In the genomic region with DNA sequence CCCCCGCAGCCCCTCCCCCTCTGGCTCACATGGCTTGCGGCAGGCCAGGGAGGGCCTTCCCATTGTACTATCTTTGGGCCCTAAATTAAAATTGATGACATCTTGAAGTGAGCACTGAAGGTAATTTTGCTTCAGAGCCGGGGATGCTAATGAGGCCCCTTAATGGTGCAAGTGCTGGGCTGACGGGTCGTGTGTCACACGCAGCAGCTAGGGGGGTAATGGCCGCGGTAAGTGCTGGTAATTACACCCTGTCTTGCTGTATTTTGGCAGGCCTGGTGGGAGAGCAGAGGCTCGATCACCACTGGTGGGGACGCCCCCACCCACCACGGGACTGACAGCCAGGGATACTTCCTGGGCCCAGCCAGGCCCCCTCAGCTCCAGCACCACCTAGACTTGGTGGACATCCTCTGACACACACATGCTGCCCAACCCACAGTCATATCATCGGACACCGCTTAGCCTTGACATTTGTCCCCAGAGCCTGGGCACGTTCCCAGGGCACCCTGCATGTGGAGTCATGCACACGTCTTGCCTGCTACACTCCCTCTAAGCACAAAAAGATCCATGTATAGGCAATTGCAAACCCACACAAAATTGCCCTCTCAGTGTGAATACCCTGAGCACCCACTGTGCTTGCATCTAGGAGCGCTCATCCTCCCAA, we compare ENCODE assay signal across 10 mouse cellular contexts. TPM values are rescaled to one million over a fixed set of nuclear protein-coding genes. Genes with fewer than 3 reads are reported as not detected.
DNase-seq lines count a peak whose midpoint lies in the region; ATAC-seq lines count a peak whose summit lies in the region.
"Had no signal": no experiment of that assay in that cellular context is flagged by ENCODE, and none has a peak within 500 bp of the region (broad histone marks: within the 10 kb centered on the region; RNA-seq: fewer than 3 reads in every experiment).

No protein-coding gene starts in this region.

- no peaks in the 10 kb centered on the region for H3K36me3 ChIP-seq in heart, embryonic 15.5 days
- no peaks in the 10 kb centered on the region for H3K36me3 ChIP-seq in embryonic facial prominence, embryonic 14.5 days (ENCODE audit: control insufficient read depth, insufficient read depth, low read length)
- H3K36me3 ChIP-seq in hindbrain, embryonic 16.5 days (ENCODE audit: control insufficient read depth, insufficient read depth, low read length), result no peaks in the 10 kb centered on the region
- H3K36me3 ChIP-seq: embryonic facial prominence, embryonic 15.5 days had no signal

- peaks cover 35% of the 10 kb centered on the region for H3K4me1 ChIP-seq in heart, embryonic 15.5 days (replicated peaks)
- no peaks in the 10 kb centered on the region for H3K4me1 ChIP-seq in embryonic facial prominence, embryonic 14.5 days (ENCODE audit: control insufficient read depth, insufficient read depth, low read length)
- H3K4me1 ChIP-seq in hindbrain, embryonic 16.5 days (ENCODE audit: control insufficient read depth, insufficient read depth, low read depth, low read length), result peaks cover 6% of the 10 kb centered on the region; the same call in 1 of the 2 replicates

- ATAC-seq in heart, embryonic 15.5 days (replicated peaks; ENCODE audit: insufficient number of reproducible peaks, insufficient read depth, low FRiP score, low read depth), result no peak
- no peak for ATAC-seq in embryonic facial prominence, embryonic 14.5 days (ENCODE audit: low read depth)
- ATAC-seq in hindbrain, embryonic 16.5 days, result peak; percentile 25; the same call in 1 of the 2 replicates
- no peak for ATAC-seq in erythroblast, adult 5-6 weeks (replicated peaks; ENCODE audit: low FRiP score, poor library complexity, severe bottlenecking)
- ATAC-seq in CD4-positive, CD25-positive, alpha-beta regulatory T cell, adult 4 months, result no peak

- no peaks in the 10 kb centered on the region for H3K9me3 ChIP-seq in heart, embryonic 15.5 days (replicated peaks)
- H3K9me3 ChIP-seq in embryonic facial prominence, embryonic 14.5 days (ENCODE audit: control insufficient read depth, low read length), result no peaks in the 10 kb centered on the region
- H3K9me3 ChIP-seq in hindbrain, embryonic 16.5 days (ENCODE audit: control insufficient read depth, low read length), result no peaks in the 10 kb centered on the region
- H3K9me3 ChIP-seq: embryonic facial prominence, embryonic 15.5 days had no signal

- H3K27me3 ChIP-seq in heart, embryonic 15.5 days, result no peaks in the 10 kb centered on the region
- H3K27me3 ChIP-seq in embryonic facial prominence, embryonic 14.5 days (replicated peaks; ENCODE audit: control insufficient read depth, insufficient read depth, low read length), result no peaks in the 10 kb centered on the region
- 0 out of 2 replicates have a peak, but pooled peaks cover under 1% of the 10 kb centered on the region for H3K27me3 ChIP-seq in hindbrain, embryonic 16.5 days (replicated peaks; ENCODE audit: control insufficient read depth, insufficient read depth, low read length)
- H3K27me3 ChIP-seq: embryonic facial prominence, embryonic 15.5 days had no signal

- H3K4me3 ChIP-seq in heart, embryonic 15.5 days, result no peak overlapping the region
- no peak overlapping the region for H3K4me3 ChIP-seq in embryonic facial prominence, embryonic 14.5 days (ENCODE audit: low read depth, low read length)
- no peak overlapping the region for H3K4me3 ChIP-seq in hindbrain, embryonic 16.5 days (ENCODE audit: low read length)
- H3K4me3 ChIP-seq: embryonic facial prominence, embryonic 15.5 days; left cerebral cortex, adult 2 months had no signal

- H3K4me2 ChIP-seq in heart, embryonic 15.5 days, result peak overlapping the region; percentile 31
- no peak overlapping the region for H3K4me2 ChIP-seq in embryonic facial prominence, embryonic 14.5 days (ENCODE audit: low read depth, low read length)
- no peak overlapping the region for H3K4me2 ChIP-seq in hindbrain, embryonic 16.5 days (ENCODE audit: low read length)
- H3K4me2 ChIP-seq: embryonic facial prominence, embryonic 15.5 days; liver, embryonic 11.5 days had no signal

- intact Hi-C loops in heart, postnatal 25 days (cut with DNase I), result no loop called here

- peak overlapping the region; percentile 42; the same call in 1 of the 2 replicates for H3K27ac ChIP-seq in heart, embryonic 15.5 days
- no peak overlapping the region for H3K27ac ChIP-seq in embryonic facial prominence, embryonic 14.5 days (replicated peaks; ENCODE audit: low read depth, low read length)
- no peak overlapping the region for H3K27ac ChIP-seq in hindbrain, embryonic 16.5 days (ENCODE audit: low read depth, low read length)
- H3K27ac ChIP-seq: embryonic facial prominence, embryonic 15.5 days; left cerebral cortex, adult 2 months had no signal

- 54% methylated on average over 16 of the region's 16 CpGs for WGBS in heart, embryonic 15.5 days
- WGBS in embryonic facial prominence, embryonic 14.5 days, result 46% methylated on average over 15 of the region's 16 CpGs
- WGBS in hindbrain, embryonic 16.5 days, result 47% methylated on average over 16 of the region's 16 CpGs

- DNase-seq in heart, postnatal 25 days (ENCODE audit: low spot score), result no peak
- DNase-seq in adrenal gland, postnatal 14 days, result peak; percentile 77
- no peak for DNase-seq in embryonic facial prominence, embryonic 14.5 days (ENCODE audit: low spot score)

- 0 out of 2 replicates have a peak overlapping the region, but pooled peaks have one; percentile 17 for H3K9ac ChIP-seq in heart, embryonic 15.5 days
- peak overlapping the region; percentile 11; the same call in 1 of the 2 replicates for H3K9ac ChIP-seq in embryonic facial prominence, embryonic 14.5 days (ENCODE audit: low read depth, low read length)
- H3K9ac ChIP-seq in hindbrain, embryonic 16.5 days (ENCODE audit: low read depth, low read length), result no peak overlapping the region
- H3K9ac ChIP-seq: embryonic facial prominence, embryonic 15.5 days had no signal

RNA-seq across cellular contexts. Expression of a gene that starts 38.2 kb away (rescaled TPM):
- polyA plus RNA-seq in heart, embryonic 15.5 days (2015; fragmentation: Nextera tagmentation; extraction: Ambion mirVana), result 7.9 and 12.1 TPM in 2 replicates
- 1 to 10 TPM; 2.4 TPM for total RNA-seq in heart, postnatal 25 days (2021)
- 3.9 and 4.3 TPM in 2 replicates for total RNA-seq in adrenal gland, postnatal 14 days (2021)
- polyA plus RNA-seq in embryonic facial prominence, embryonic 14.5 days (2014; fragmentation: Nextera tagmentation; extraction: Ambion mirVana), result 54.5 and 64.6 TPM in 2 replicates
- polyA plus RNA-seq in hindbrain, embryonic 16.5 days (2015; fragmentation: Nextera tagmentation; extraction: Ambion mirVana), result 2.7 and 3.9 TPM in 2 replicates
- not detected in 2 replicates for total RNA-seq in erythroblast, adult 5-6 weeks (2015; ENCODE audit: low replicate concordance)
- not detected in 2 replicates for total RNA-seq in erythroblast, adult 5-6 weeks (2017; ENCODE audit: low replicate concordance)
- polyA plus RNA-seq in CD4-positive, CD25-positive, alpha-beta regulatory T cell, adult 4 months (2017; shearing (Covaris generic)), result not detected

RNA-seq across cellular contexts. Expression of a gene that starts 59.5 kb away (rescaled TPM):
- polyA plus RNA-seq in heart, embryonic 15.5 days (2015; fragmentation: Nextera tagmentation; extraction: Ambion mirVana), result 24.9 and 25.2 TPM in 2 replicates
- total RNA-seq in heart, postnatal 25 days (2021), result 10 to 100 TPM; 40.8 to 45.7 TPM
- total RNA-seq in adrenal gland, postnatal 14 days (2021), result 18.9 and 22.3 TPM in 2 replicates
- polyA plus RNA-seq in embryonic facial prominence, embryonic 14.5 days (2014; fragmentation: Nextera tagmentation; extraction: Ambion mirVana), result 8.6 and 9.7 TPM in 2 replicates
- polyA plus RNA-seq in hindbrain, embryonic 16.5 days (2015; fragmentation: Nextera tagmentation; extraction: Ambion mirVana), result 4.6 and 4.7 TPM in 2 replicates
- 4.6 and 6.7 TPM in 2 replicates for total RNA-seq in erythroblast, adult 5-6 weeks (2015; ENCODE audit: low replicate concordance)
- total RNA-seq in erythroblast, adult 5-6 weeks (2017; ENCODE audit: low replicate concordance), result 3.8 and 9.4 TPM in 2 replicates
- polyA plus RNA-seq in CD4-positive, CD25-positive, alpha-beta regulatory T cell, adult 4 months (2017; shearing (Covaris generic)), result 1 to 10 TPM; 5.2 to 5.7 TPM
